Mouse (Mus musculus): ENCODE results near the gene Ubash3a.

DNA sequence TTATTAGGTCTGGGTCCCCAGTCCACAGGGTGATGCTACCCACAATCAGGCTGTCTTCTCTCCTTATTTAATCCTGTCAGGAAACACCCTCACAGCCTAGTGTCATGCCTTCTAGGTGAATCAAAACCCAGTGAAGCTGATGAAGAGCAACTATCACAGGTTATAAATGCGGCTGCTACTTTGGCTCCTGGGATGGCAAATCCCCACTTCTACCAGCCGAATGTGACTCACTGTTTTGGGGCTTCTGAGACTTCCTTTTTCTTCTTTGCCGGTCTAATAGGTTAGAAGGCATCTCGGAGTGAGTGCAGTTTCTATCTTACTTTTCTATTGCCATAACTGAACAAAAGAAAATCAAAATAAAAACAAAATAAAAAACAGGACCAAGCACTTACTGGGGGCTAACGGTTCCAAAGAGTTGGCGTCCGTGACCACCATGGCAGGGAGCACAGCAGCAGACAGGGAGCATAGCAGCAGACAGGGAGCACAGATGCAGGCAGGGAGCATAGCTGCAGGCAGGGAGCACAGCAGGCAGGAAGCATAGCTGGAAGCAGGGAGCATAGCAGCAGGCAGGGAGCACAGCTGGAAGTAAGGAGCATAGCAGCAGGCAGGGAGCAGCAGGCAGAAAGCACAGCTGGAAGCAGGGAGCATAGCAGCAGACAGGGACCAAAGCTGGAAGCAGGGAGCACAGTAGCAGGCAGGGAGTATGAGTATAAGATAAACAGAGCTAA, 81.5 kb downstream of the Ubash3a start:
- no peak for TF ChIP-seq POLR2A (IDR thresholded peaks at IDR 0.05; ENCODE audit: control insufficient read depth, low read depth, low read length)
- no peak for TF ChIP-seq CTCF (IDR thresholded peaks at IDR 0.05; ENCODE audit: control insufficient read depth, insufficient read depth, insufficient replicate concordance, low read depth, low read length)

All from testis, adult 2 months (tissue).